Mouse (Mus musculus) midbrain, embryonic 13.5 days (tissue): ENCODE measurements around the gene Gm7168. TPM values are rescaled to one million over a fixed set of nuclear protein-coding genes. Genes with fewer than 3 reads are reported as not detected.
"Not testable (repeated sequence)": the region's sequence is repeated elsewhere in the genome, so short reads cannot be mapped to it uniquely, and the experiment has no call there.

Experiments
- ATAC-seq: fragments of 200-750 bp; cut with Nextera tagmentation; 2 replicates; pipeline ENCODE4 v1.8.0; 2017; ENCODE audit warnings: mild to moderate bottlenecking, moderate TSS enrichment, moderate library complexity
- H3K27ac ChIP-seq: fragments of 300-500 bp; sonication (generic); 2 replicates; pipeline ENCODE4 v1.5.1; 2015; ENCODE audit warnings: inconsistent platforms, mild to moderate bottlenecking, moderate library complexity
- H3K27me3 ChIP-seq: fragments of 300-500 bp; sonication (generic); 2 replicates; pipeline ENCODE4 v1.6.1; 2015; ENCODE audit warnings: mild to moderate bottlenecking, inconsistent platforms
- H3K36me3 ChIP-seq: fragments of 300-500 bp; sonication (generic); 2 replicates; pipeline ENCODE4 v1.6.1; 2015; ENCODE audit warnings: mild to moderate bottlenecking, inconsistent platforms
- H3K4me1 ChIP-seq: fragments of 300-500 bp; sonication (generic); replicated peaks from 2 replicates; pipeline ENCODE4 v1.6.1; 2015; ENCODE audit warnings: inconsistent platforms
- H3K4me2 ChIP-seq: fragments of 300-500 bp; sonication (generic); replicated peaks from 2 replicates; pipeline ENCODE4 v1.6.1; 2015; ENCODE audit warnings: moderate library complexity, mild to moderate bottlenecking, inconsistent platforms
- H3K4me3 ChIP-seq: fragments of 300-500 bp; sonication (generic); replicated peaks from 2 replicates; pipeline ENCODE4 v1.5.1; 2015; ENCODE audit warnings: mild to moderate bottlenecking, inconsistent platforms
- H3K9ac ChIP-seq: fragments of 300-500 bp; sonication (generic); replicated peaks from 2 replicates; pipeline ENCODE4 v1.6.1; 2015; ENCODE audit warnings: mild to moderate bottlenecking, inconsistent platforms
- H3K9me3 ChIP-seq: fragments of 300-500 bp; sonication (generic); 2 replicates; pipeline ENCODE4 v1.6.1; 2016; ENCODE audit warnings: mild to moderate bottlenecking, inconsistent platforms
- WGBS: fragments of 180-500 bp; shearing (Covaris S2); methylation state at CpG from one replicate; pipeline ENCODE4 v1.1.7; 2015; 5-methylcytosine and 5-hydroxymethylcytosine counted together
- polyA plus RNA-seq: library from polyadenylated mRNA; unstranded; fragments of >200 nt; fragmentation: Nextera tagmentation; extraction: Ambion mirVana; gene quantifications from 2 replicates; pipeline ENCODE4 v1.2.1, GENCODE M21; 2015

Gene Gm7168
- polyA plus RNA-seq, result not detected in 2 replicates

DNA sequence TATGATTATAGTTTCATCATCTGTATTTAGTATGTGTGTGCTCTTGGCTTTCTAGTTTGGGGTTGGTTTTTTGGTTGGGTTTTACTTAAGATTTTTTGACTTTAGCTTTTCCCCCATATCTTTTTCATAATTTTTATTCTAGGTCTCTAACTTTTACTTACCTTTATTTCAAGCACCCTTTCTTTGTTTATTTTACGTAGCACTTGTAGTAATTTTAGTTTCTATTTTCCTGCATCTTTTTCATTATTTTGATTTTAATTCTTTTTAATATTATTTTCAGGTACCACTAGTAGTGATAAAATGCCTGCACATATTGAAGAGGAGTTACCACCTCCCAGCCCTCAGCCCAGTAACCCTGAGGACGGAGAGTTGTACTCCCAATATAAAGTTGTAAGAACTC, at the start of gene Gm7168:
Gene Gm7168 (plus strand): TSS at position 301 of the 400 bp plus-strand sequence.
- H3K4me3 ChIP-seq, H3K4me2 ChIP-seq, H3K4me1 ChIP-seq, H3K27ac ChIP-seq, H3K27me3 ChIP-seq, H3K9me3 ChIP-seq, H3K36me3 ChIP-seq, H3K9ac ChIP-seq, ATAC-seq: not testable (repeated sequence)
- 95% methylated on average over 1 of the region's 2 CpGs for WGBS

DNA sequence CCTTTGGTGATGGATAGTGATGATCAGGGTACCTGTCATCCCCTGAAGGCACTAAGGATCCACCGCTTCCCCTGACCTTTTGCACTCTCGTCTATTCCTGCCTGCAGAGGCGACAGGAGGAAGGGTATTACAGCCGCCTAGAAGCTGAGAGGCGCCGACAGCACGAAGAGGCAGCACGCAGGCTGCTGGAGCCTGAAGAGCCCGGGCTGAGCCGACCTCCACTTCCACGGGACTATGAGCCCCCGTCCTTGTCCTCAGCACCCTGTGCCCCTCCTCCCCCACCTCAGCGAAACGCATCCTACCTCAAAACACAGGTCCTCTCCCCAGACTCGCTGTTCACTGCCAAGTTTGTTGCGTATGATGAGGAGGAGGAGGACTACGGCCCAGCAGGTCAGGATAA, 49.3 kb upstream of the Gm7168 start:
- H3K36me3 ChIP-seq, result peaks cover 60% of the 10 kb centered on the region

DNA sequence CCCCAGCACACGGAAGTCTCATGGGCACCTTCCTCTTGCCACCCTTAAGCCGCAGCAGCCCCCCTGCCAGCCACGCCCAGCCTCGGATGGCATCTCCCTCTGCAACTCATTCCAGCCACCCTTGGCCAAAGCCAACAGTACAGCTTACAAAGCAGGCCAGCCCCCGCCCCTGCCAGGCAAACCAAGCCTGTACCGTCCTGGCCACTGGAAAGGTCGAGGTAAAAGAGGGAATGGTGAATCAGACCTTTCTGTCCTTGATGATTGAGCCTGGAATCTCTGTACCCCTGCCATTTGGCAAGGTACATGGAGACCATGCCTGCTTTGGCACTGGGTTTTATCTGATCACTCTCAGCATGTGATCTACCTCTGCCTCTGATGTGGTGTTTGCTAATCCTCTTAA, 48.9 kb upstream of the Gm7168 start:
- Histone ChIP-seq H3K9me3 (no peaks in the 10 kb centered on the region), H3K27ac (no peak overlapping the region), H3K36me3 (peaks cover 64% of the 10 kb centered on the region), H3K27me3 (no peaks in the 10 kb centered on the region), H3K9ac (no peak overlapping the region), H3K4me2 (no peak overlapping the region), H3K4me3 (no peak overlapping the region), H3K4me1 (no peaks in the 10 kb centered on the region)
- ATAC-seq, result 0 out of 2 replicates have a peak, but pooled peaks have one; percentile 17
- WGBS, result 90% methylated on average over 7 of the region's 7 CpGs

More for the DNA sequence above, 49.3 kb upstream of the Gm7168 start:
- Histone ChIP-seq H3K27me3 (no peaks in the 10 kb centered on the region), H3K27ac (no peak overlapping the region), H3K9me3 (no peaks in the 10 kb centered on the region), H3K4me1 (no peaks in the 10 kb centered on the region), H3K4me2 (no peak overlapping the region), H3K4me3 (no peak overlapping the region), H3K9ac (no peak overlapping the region)
- WGBS, result 87% methylated on average over 17 of the region's 17 CpGs
- 0 out of 2 replicates have a peak, but pooled peaks have one; percentile 48 for ATAC-seq

DNA sequence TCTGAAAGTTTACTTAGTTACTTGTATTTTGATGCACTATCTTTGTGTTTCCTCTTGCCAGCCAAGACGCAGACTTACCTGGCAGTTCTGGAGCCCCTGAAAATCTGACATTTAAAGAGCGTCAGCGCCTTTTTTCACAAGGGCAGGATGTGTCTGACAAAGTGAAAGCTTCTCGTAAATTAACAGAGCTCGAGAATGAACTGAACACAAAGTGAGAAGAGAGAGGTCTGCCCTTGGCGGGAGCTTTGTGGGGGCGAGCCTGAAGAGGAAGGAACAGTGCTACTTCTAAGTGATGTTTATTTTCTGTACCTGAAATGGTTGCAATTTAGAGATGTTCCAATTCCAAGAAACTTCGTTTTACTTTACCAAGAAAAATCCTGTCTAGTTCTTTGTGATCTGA, 44.4 kb upstream of the Gm7168 start:
- no peak overlapping the region for H3K4me3 ChIP-seq
- no peak for ATAC-seq
- H3K4me1 ChIP-seq, result no peaks in the 10 kb centered on the region
- H3K9ac ChIP-seq, result no peak overlapping the region
- no peaks in the 10 kb centered on the region for H3K27me3 ChIP-seq
- H3K4me2 ChIP-seq, result no peak overlapping the region
- H3K36me3 ChIP-seq, result peaks cover 76% of the 10 kb centered on the region
- WGBS, result 94% methylated on average over 8 of the region's 8 CpGs
- H3K27ac ChIP-seq, result no peak overlapping the region
- no peaks in the 10 kb centered on the region for H3K9me3 ChIP-seq

DNA sequence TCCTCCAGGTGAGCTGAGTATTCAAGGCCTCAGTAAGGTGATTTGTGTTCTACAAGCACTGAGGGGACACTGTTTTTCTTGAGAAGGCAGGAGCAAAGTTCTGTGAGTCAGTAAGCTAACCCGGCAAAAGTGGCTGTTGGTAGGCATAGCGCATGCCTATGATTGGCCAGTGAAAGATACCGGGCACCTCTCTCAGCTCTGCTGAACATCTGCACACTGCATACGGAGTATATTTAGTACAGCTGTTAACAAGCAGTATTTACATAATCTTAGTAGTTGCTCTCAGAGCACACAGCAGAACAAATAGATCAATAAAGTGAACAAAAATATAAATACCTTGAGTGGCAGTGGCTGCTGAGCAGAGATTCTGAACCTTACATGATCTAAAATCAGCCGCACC, 41.1 kb upstream of the Gm7168 start:
- no peak overlapping the region for H3K27ac ChIP-seq
- no peak overlapping the region for H3K4me2 ChIP-seq
- WGBS, result 95% methylated on average over 5 of the region's 5 CpGs
- H3K36me3 ChIP-seq, result peaks cover 51% of the 10 kb centered on the region
- H3K4me1 ChIP-seq, result no peaks in the 10 kb centered on the region
- no peak for ATAC-seq
- no peak overlapping the region for H3K9ac ChIP-seq
- no peak overlapping the region for H3K4me3 ChIP-seq
- H3K9me3 ChIP-seq, result no peaks in the 10 kb centered on the region
- H3K27me3 ChIP-seq, result no peaks in the 10 kb centered on the region

DNA sequence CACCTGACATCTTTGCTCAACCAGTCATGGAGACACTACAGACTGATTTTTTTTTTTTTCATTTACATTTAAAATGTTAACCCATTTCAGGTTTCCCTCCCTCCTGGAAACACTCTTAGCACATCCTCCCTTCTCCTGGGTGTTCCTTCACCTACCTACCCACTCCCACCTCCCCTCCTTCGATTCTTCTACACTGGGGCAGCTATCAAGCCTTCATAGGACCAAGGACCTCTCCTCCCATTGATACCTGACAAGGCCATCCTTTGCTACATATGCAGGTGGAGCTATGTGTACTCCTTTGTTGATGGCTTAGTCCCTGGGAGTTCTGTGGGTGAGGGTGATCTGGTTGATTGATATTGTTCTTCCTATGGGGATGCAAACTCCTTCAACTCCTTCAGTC, 40.5 kb upstream of the Gm7168 start:
- Histone ChIP-seq H3K4me1 (no peaks in the 10 kb centered on the region), H3K27me3 (no peaks in the 10 kb centered on the region), H3K4me3 (no peak overlapping the region), H3K9ac (no peak overlapping the region), H3K9me3 (no peaks in the 10 kb centered on the region), H3K4me2 (no peak overlapping the region), H3K27ac (no peak overlapping the region), H3K36me3 (peaks cover 47% of the 10 kb centered on the region)
- no peak for ATAC-seq
- WGBS, result 92% methylated on average over 1 of the region's 1 CpGs

DNA sequence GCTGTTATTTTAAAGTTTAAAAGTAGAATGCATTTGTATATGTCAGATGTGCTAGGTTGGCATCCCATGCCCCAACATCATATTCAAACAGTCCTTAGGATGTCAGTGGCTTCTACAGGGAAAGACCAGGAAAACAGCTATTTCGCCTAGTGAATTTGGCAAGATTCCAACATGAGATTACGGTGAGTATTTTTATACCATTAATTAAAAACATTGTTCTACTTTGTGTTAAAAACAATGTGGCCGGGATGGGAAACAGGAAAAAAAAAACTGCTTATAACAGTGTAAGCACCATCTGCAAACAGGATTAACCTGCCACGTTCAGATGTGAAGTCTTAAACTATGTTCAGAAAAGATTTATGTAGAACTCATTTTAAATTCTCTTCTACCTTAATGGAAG, 34.2 kb upstream of the Gm7168 start:
- Histone ChIP-seq H3K36me3 (no peaks in the 10 kb centered on the region), H3K27me3 (no peaks in the 10 kb centered on the region), H3K4me1 (no peaks in the 10 kb centered on the region), H3K9ac (no peak overlapping the region), H3K4me3 (no peak overlapping the region), H3K4me2 (no peak overlapping the region), H3K27ac (no peak overlapping the region), H3K9me3 (no peaks in the 10 kb centered on the region)
- no peak for ATAC-seq
- 70% methylated on average over 4 of the region's 4 CpGs for WGBS

DNA sequence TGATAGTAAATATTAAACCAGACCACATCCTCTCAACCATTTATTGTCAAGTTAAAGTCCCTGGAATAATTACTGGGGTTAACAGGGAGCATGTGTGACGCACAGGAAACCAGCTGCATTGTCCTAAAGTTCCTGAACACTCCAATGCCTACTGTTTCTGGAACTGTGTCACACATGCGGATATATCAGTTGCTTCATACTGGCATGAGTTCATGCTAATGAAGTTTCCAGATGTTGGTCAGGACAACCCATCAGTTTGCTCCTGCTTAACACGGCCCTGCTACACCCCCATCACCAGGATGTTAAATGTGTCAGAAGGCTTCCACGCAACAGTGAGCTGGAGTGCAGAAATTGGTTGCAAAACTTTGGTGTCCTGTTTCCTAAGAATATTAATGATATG, 33.6 kb upstream of the Gm7168 start:
- no peak for ATAC-seq
- Histone ChIP-seq H3K27ac (no peak overlapping the region), H3K9me3 (no peaks in the 10 kb centered on the region), H3K9ac (no peak overlapping the region), H3K4me2 (no peak overlapping the region), H3K4me3 (no peak overlapping the region), H3K4me1 (no peaks in the 10 kb centered on the region), H3K27me3 (no peaks in the 10 kb centered on the region), H3K36me3 (no peaks in the 10 kb centered on the region)
- WGBS, result 85% methylated on average over 4 of the region's 4 CpGs

DNA sequence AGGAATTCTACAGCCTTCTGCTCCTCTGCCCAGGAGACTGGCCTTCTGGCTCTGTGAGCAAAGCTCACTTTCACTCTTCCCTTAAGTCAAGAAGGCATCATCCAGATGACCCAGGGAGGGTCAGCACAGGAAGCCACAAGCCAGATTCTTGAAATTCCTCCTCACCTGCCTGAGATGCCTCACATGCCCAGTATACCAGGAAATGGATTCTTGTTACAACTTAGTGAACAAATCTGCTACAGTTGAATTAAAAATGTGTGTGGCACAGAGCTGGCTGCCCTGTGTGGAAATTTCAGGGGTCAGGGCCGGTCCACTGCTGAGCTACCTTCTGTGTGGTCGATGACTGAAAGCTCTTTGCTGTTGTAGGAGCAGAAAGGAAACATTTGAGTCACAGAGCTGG, 27.4 kb upstream of the Gm7168 start:
- Histone ChIP-seq H3K4me2 (no peak overlapping the region), H3K27ac (no peak overlapping the region), H3K4me1 (no peaks in the 10 kb centered on the region), H3K36me3 (no peaks in the 10 kb centered on the region), H3K9ac (no peak overlapping the region), H3K4me3 (no peak overlapping the region), H3K27me3 (no peaks in the 10 kb centered on the region), H3K9me3 (no peaks in the 10 kb centered on the region)
- ATAC-seq, result no peak
- 77% methylated on average over 2 of the region's 2 CpGs for WGBS

DNA sequence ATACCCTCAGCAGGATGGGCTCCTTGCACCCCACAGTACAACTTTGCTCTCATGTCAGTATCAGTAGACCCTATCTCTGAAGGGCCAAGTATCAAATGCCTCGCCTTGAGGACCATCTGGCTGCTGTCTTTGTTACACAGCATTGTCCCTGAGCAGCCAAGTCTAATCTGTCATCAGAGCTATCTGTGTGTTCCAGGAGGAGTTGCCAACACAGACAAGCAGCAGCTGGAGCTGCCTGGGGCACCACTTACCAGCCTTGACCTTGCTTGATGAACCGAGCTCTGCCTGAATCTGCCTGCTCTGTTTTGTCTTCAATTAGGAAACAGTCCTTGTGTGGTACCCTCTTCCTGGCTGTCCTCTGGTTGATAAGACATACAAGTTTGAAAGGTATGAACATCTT, 24.8 kb upstream of the Gm7168 start:
- no peak for ATAC-seq
- Histone ChIP-seq H3K27ac (no peak overlapping the region), H3K36me3 (no peaks in the 10 kb centered on the region), H3K4me3 (no peak overlapping the region), H3K9ac (no peak overlapping the region), H3K4me1 (no peaks in the 10 kb centered on the region), H3K27me3 (no peaks in the 10 kb centered on the region), H3K9me3 (no peaks in the 10 kb centered on the region), H3K4me2 (no peak overlapping the region)
- WGBS, result 69% methylated on average over 2 of the region's 2 CpGs

DNA sequence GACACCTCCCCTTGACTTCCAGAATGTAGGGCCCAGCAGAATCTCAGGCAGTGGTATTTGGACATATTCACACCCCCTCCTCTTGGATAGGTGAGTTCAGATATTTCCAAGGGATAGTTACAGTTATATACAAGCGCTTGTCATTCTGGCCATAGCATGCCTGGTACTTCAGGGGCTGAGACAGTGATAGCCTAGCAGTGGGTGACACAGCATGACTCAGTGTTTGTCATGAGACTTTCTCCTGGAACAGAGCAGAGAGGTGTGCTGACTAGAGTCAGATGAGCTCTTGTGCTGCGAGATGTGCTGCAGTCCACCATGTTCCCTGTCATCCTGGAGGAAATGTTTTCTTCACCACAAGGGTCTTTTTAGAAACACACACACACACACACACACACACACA, 23.6 kb upstream of the Gm7168 start:
- 98% methylated on average over 2 of the region's 2 CpGs for WGBS
- ATAC-seq, result no peak
- Histone ChIP-seq H3K36me3 (no peaks in the 10 kb centered on the region), H3K27me3 (no peaks in the 10 kb centered on the region), H3K9me3 (no peaks in the 10 kb centered on the region), H3K27ac (no peak overlapping the region), H3K4me3 (no peak overlapping the region), H3K9ac (no peak overlapping the region), H3K4me2 (no peak overlapping the region), H3K4me1 (no peaks in the 10 kb centered on the region)

DNA sequence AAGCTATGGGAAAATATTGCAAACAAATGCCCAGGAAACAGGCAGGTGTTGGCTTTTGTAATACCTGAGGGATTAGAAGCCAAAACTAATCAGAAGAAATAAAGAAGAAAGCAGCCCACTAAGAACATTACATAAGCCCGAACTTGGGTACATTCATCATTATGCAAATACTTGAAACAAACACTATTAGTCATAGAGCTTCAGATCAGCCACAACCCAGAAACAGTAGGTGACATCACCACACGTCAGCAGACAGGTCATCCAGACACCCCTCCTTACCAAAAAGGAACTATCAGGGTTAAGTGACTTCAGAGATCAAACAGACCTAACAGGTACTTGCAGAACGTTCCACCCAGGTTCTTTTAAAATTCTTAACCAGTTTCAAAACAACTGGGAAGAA, 22.2 kb upstream of the Gm7168 start:
- Histone ChIP-seq H3K36me3 (no peaks in the 10 kb centered on the region), H3K4me3 (no peak overlapping the region), H3K9ac (no peak overlapping the region), H3K4me1 (no peaks in the 10 kb centered on the region), H3K4me2 (no peak overlapping the region), H3K9me3 (no peaks in the 10 kb centered on the region), H3K27ac (no peak overlapping the region), H3K27me3 (no peaks in the 10 kb centered on the region)
- ATAC-seq, result no peak
- WGBS, result 70% methylated on average over 3 of the region's 3 CpGs

DNA sequence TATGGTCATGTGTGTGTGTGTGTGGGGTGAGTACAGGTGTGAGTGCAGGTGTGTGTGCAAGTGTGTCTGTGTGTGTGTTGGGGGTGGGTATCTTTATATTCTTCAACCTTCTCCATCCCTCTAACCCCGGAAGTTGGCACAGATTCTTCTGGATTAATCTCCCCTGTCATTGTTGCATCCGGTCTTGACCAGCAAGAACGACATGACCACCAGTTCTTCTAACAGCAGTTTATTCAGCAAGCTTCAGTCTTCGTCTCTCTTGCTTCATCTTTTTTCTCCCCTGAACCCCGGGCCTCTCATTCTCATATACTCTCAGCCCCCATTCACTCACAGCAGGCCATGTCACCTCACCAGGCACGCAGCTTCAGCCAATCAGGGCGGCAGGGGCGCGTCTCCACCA, 17.8 kb upstream of the Gm7168 start:
- Histone ChIP-seq H3K27ac (no peak overlapping the region), H3K9me3 (no peaks in the 10 kb centered on the region), H3K4me3 (no peak overlapping the region), H3K4me2 (no peak overlapping the region), H3K36me3 (no peaks in the 10 kb centered on the region), H3K9ac (no peak overlapping the region), H3K4me1 (no peaks in the 10 kb centered on the region), H3K27me3 (no peaks in the 10 kb centered on the region)
- no peak for ATAC-seq
- WGBS, result 85% methylated on average over 9 of the region's 9 CpGs
